Mouse (Mus musculus) brain, embryonic 14.5 days (tissue): Measurements from ENCODE around the gene Spink4.

Experiments used
- CTCF ChIP-seq: fragments of 200-500 bp; IDR thresholded peaks from 2 replicates; pipeline ENCODE4 v1.5.1; 2012; ENCODE audit warnings: inconsistent platforms, mild to moderate bottlenecking, moderate library complexity, borderline replicate concordance; ENCODE audit not compliant: insufficient read depth, insufficient read length; ENCODE audit errors: extremely low read depth
- POLR2A ChIP-seq: fragments of 200-500 bp; IDR thresholded peaks from 2 replicates; pipeline ENCODE4 v1.6.1; 2012; ENCODE audit warnings: mild to moderate bottlenecking, inconsistent platforms, borderline replicate concordance; ENCODE audit not compliant: poor library complexity, insufficient read depth, insufficient read length, severe bottlenecking; ENCODE audit errors: extremely low read depth

DNA sequence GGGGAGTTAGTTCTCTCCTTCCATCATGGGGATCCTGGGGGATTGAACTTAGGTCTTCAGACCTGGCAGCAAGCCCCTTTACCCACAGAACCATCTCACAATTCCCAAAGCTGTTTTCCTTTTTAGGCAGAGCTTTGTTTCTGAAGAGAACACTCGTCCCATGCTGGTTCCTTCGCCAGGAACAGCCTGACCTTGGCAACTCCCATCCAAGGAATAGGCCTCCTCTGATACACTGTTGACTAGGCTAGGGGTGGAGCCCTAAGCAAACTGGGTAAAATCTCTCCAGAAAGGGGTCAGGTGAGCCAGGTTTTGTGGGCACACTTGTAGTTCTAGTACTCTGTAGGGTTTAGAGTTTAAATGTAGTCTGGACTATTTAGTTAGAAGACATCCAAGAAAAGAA, 20.6 kb upstream of the Spink4 start:
- no peak for TF ChIP-seq POLR2A
- no peak for TF ChIP-seq CTCF
